Mouse (Mus musculus) ES-E14 (cell line): ENCODE results near the gene Map2k5. TPM values are rescaled to one million over a fixed set of nuclear protein-coding genes. Genes with fewer than 3 reads are reported as not detected.

Experiments used
- DNase-seq: peaks from one replicate; pipeline ENCODE4 v3.0.0-alpha.2; 2013; ENCODE audit warnings: low read depth, low spot score
- H3K27ac ChIP-seq: 2 replicates; pipeline ENCODE4 v1.5.1; 2012; ENCODE audit warnings: low read depth, mild to moderate bottlenecking, low read length, moderate library complexity, mixed read lengths; ENCODE audit not compliant: poor library complexity, insufficient read depth, severe bottlenecking
- H3K36me3 ChIP-seq: 2 replicates; pipeline ENCODE4 v1.6.1; 2012; ENCODE audit warnings: mild to moderate bottlenecking, low read length, moderate library complexity, mixed read lengths; ENCODE audit not compliant: control insufficient read depth, poor library complexity, insufficient read depth, severe bottlenecking
- H3K4me1 ChIP-seq, 2 experiments: fragments of 150-350 bp in 1 of 2; sonication (generic) in 1 of 2; 2 replicates each; pipeline ENCODE4 v1.6.1; 2012; ENCODE audit warnings: low read length in 2 of 2, mild to moderate bottlenecking in 1 of 2, mixed read lengths in 1 of 2; ENCODE audit not compliant: control insufficient read depth in 2 of 2, insufficient read depth in 2 of 2, poor library complexity in 1 of 2
- H3K4me3 ChIP-seq, 2 experiments: fragments of 150-350 bp in 1 of 2; sonication (generic) in 1 of 2; 2 replicates each; pipeline ENCODE4 v1.5.1; 2012; ENCODE audit warnings: low read length in 2 of 2, low read depth in 1 of 2, mild to moderate bottlenecking in 1 of 2, mixed read lengths in 1 of 2; ENCODE audit not compliant: insufficient read depth in 1 of 2, poor library complexity in 1 of 2, severe bottlenecking in 1 of 2
- H3K9ac ChIP-seq: 2 replicates; pipeline ENCODE4 v1.6.1; 2012; ENCODE audit warnings: low read depth, mild to moderate bottlenecking, low read length, mixed read lengths; ENCODE audit not compliant: poor library complexity, insufficient read depth, severe bottlenecking
- H3K9me3 ChIP-seq: fragments of 150-350 bp; sonication (generic); 2 replicates; pipeline ENCODE4 v1.6.1; 2012; ENCODE audit warnings: low read depth, mild to moderate bottlenecking, low read length; ENCODE audit not compliant: control insufficient read depth, insufficient read depth
- CHD2 ChIP-seq: IDR thresholded peaks from 2 replicates; pipeline ENCODE4 v1.6.1; 2014; ENCODE audit warnings: mild to moderate bottlenecking, low read depth, low read length, inconsistent platforms
- HCFC1 ChIP-seq: IDR thresholded peaks from 2 replicates; pipeline ENCODE4 v1.6.1; 2012; ENCODE audit warnings: low read length, inconsistent platforms, borderline replicate concordance; ENCODE audit not compliant: insufficient read depth
- MAFK ChIP-seq: IDR thresholded peaks from 2 replicates; pipeline ENCODE4 v1.6.1; 2014; ENCODE audit warnings: mild to moderate bottlenecking, low read depth, low read length, inconsistent platforms; ENCODE audit not compliant: insufficient read depth
- ZC3H11A ChIP-seq: IDR thresholded peaks from 2 replicates; pipeline ENCODE4 v1.6.1; 2012; ENCODE audit warnings: low read depth, mild to moderate bottlenecking, inconsistent platforms, low read length, borderline replicate concordance
- ZNF384 ChIP-seq: IDR thresholded peaks from 2 replicates; pipeline ENCODE4 v1.6.1; 2012; ENCODE audit warnings: low read depth, low read length, inconsistent platforms
- in situ Hi-C, 2 experiments: fragments of 600-800 bp; cut with MboI; formaldehyde crosslinking; loops; one replicate each; pipeline ENCODE4 v1.15.1; 2025; ENCODE audit warnings: low sequenced_read_pairs in 2 of 2, inconsistent platforms in 1 of 2; ENCODE audit not compliant: unreplicated experiment in 2 of 2
- total RNA-seq: library from RNA; depleted of rRNA; stranded (reverse); fragments of 300-350 nt; gene quantifications from 2 replicates; pipeline ENCODE4 v1.2.3, GENCODE M21; 2012

The Map2k5 gene
- total RNA-seq, 1 experiment = 8.3 TPM

DNA sequence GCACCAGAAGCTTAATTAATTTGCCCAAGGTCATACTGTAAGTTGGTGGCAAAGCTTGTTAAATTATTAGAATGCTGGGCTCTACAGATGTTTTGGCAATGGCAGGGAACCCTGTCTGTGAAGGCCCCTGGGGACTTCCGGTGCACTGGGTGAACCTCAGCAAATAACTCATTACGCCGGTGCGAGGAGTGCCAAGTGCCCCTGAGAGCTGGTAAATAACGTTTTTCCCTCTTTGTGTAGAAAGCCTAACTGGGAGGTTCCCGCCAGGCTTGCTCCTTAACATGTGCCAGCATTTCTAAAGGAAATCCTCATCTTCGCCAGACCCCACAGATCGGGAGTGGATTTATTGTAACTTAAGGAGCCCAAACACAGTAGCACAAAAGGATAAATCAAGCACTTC, 136.5 kb downstream of the Map2k5 start:
- H3K9me3 ChIP-seq = no peaks in the 10 kb centered on the region
- H3K27ac ChIP-seq = no peak overlapping the region
- TF ChIP-seq ZNF384 (no peak), HCFC1 (no peak), MAFK (no peak), CHD2 (no peak), ZC3H11A (no peak)
- H3K4me3 ChIP-seq = no peak overlapping the region
- no peak for DNase-seq
- H3K9ac ChIP-seq = no peak overlapping the region
- H3K4me1 ChIP-seq = no peaks in the 10 kb centered on the region
- in situ Hi-C loops = no loop called here
- H3K36me3 ChIP-seq = no peaks in the 10 kb centered on the region

DNA sequence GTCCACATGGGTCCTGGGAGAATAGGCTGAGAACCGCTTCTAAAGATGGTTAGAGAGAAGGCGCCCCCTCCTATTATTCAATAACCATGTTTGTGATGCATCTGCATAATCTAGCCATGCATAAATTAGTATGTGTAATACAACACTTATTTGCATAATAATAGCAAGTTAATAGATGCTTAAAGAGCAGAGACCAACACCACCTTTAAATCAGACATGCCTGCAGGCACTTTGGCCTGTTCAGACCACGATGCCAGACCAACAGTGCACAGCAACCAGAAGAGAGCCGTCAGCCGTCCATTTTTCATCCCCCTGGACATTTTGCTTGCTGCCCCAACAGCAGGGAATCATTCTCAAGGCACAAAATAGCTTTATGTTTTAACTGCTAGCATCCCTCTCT, 143.3 kb downstream of the Map2k5 start:
- Histone ChIP-seq H3K9ac (no peak overlapping the region), H3K36me3 (no peaks in the 10 kb centered on the region; the same call in 1 of the 2 replicates), H3K9me3 (no peaks in the 10 kb centered on the region), H3K27ac (no peak overlapping the region), H3K4me1 (no peaks in the 10 kb centered on the region), H3K4me3 (no peak overlapping the region)
- no peak for DNase-seq
- in situ Hi-C loops = no loop called here
- TF ChIP-seq ZC3H11A (no peak), ZNF384 (no peak), MAFK (no peak), HCFC1 (no peak), CHD2 (no peak)

DNA sequence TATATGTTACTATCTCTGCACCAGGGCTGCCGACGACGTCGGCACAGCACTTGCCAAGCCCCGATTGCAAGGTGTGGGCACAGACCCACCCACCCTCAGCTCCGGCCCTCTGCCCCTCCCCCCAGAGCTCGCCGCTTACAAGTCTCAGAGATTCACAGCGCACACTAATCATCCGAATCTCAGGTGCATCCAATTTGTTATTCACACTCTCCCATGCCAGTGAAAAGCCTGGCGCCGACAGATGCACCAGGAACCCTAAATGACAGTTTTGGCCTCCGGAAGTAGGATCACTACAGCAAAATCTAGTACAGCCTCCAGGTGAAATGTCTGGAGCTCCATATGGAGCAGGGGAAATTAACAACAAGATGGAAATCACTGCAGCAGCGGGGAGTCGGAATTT, 147.4 kb downstream of the Map2k5 start:
- no peak for TF ChIP-seq MAFK
- TF ChIP-seq CHD2 = no peak
- in situ Hi-C loops = no loop called here
- DNase-seq = no peak
- no peak overlapping the region for H3K27ac ChIP-seq
- no peak overlapping the region for H3K9ac ChIP-seq
- H3K36me3 ChIP-seq = no peaks in the 10 kb centered on the region; the same call in 1 of the 2 replicates
- no peaks in the 10 kb centered on the region for H3K4me1 ChIP-seq
- no peak overlapping the region for H3K4me3 ChIP-seq
- no peaks in the 10 kb centered on the region for H3K9me3 ChIP-seq

DNA sequence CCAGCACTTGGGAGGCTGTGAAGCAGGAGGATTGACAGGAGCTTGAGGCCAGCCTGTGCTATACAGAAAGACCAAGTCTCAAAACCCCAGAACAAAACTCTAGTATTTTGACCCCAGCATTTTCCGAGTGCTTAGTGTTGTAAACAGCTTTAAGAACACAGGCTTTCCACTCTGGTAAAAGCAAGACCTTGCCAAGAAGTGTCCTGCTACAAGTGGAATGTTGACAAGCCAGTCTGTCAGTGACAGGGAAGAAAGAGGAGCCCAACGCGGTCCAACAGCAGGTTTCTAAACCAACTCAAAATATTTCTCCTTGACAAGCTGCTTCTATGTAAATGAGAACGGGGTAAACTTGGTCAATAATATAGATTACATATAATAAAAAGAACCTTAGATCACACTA, 148.6 kb downstream of the Map2k5 start:
- Histone ChIP-seq H3K9me3 (no peaks in the 10 kb centered on the region), H3K4me1 (no peaks in the 10 kb centered on the region), H3K36me3 (no peaks in the 10 kb centered on the region; the same call in 1 of the 2 replicates), H3K9ac (no peak overlapping the region), H3K4me3 (no peak overlapping the region), H3K27ac (no peak overlapping the region)
- TF ChIP-seq ZNF384 (no peak), MAFK (no peak), HCFC1 (no peak), ZC3H11A (no peak), CHD2 (no peak)
- DNase-seq = no peak
- in situ Hi-C loops = no loop called here

DNA sequence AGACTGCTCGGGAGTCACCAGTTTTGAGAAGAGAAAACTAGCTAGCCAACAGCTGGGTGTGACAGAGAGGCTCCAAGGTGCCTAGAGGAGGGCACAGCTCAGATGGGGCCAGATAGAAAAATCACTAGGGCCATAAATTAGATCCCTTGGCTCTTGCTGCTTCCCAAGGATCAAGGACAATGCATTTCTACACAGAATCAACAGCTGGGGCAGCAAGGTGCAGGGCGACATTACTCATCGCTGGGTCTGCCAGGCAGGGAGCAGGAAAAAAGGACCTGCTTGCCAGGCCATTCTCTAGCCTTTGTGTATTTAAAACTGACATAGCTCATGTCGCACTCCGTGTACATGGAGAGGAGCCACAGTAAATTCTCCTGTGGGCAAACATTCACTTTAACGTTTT, 155.5 kb downstream of the Map2k5 start:
- no peaks in the 10 kb centered on the region for H3K9me3 ChIP-seq
- TF ChIP-seq ZC3H11A (no peak), CHD2 (no peak), HCFC1 (no peak), MAFK (no peak), ZNF384 (no peak)
- no peaks in the 10 kb centered on the region for H3K4me1 ChIP-seq
- no peaks in the 10 kb centered on the region for H3K36me3 ChIP-seq
- H3K9ac ChIP-seq = no peak overlapping the region
- H3K27ac ChIP-seq = no peak overlapping the region
- no peak for DNase-seq
- H3K4me3 ChIP-seq = no peak overlapping the region
- in situ Hi-C loops = no loop called here
